In genomic region chr10:10812750-10813711, GRCm38 (mm10) we compare ENCODE assay signal across 8 mouse cellular contexts.
DNase-seq lines count a peak whose midpoint lies in the region; ATAC-seq lines count a peak whose summit lies in the region.

No protein-coding gene starts in this region.

- intact Hi-C loops in left cerebral cortex, postnatal 10 days (cut with DNase I) = no loop called here

- H3K27me3 ChIP-seq in limb, embryonic 13.5 days = no peaks in the 10 kb centered on the region
- no peaks in the 10 kb centered on the region for H3K27me3 ChIP-seq in limb, embryonic 10.5 days (ENCODE audit: low read depth, poor library complexity, severe bottlenecking)
- no peaks in the 10 kb centered on the region for H3K27me3 ChIP-seq in heart, embryonic 11.5 days (ENCODE audit: control insufficient read depth, insufficient read depth, low read length)

- H3K9ac ChIP-seq in limb, embryonic 13.5 days = no peak overlapping the region
- no peak overlapping the region for H3K9ac ChIP-seq in heart, embryonic 11.5 days (ENCODE audit: low read depth, low read length)

- no peaks in the 10 kb centered on the region for H3K36me3 ChIP-seq in limb, embryonic 13.5 days
- no peaks in the 10 kb centered on the region for H3K36me3 ChIP-seq in limb, embryonic 10.5 days
- no peaks in the 10 kb centered on the region for H3K36me3 ChIP-seq in heart, embryonic 11.5 days (ENCODE audit: control insufficient read depth, insufficient read depth, low read length)

- no peaks in the 10 kb centered on the region for H3K9me3 ChIP-seq in limb, embryonic 13.5 days
- H3K9me3 ChIP-seq in limb, embryonic 10.5 days (replicated peaks) = no peaks in the 10 kb centered on the region
- no peaks in the 10 kb centered on the region for H3K9me3 ChIP-seq in heart, embryonic 11.5 days (replicated peaks; ENCODE audit: control insufficient read depth, low read length)

- no peak for DNase-seq in limb, embryonic 10.5 days (ENCODE audit: low spot score)
- DNase-seq in adrenal gland, postnatal 36 days = peak; percentile 79 to 83
- DNase-seq in fibroblast of lung, adult 2 months (ENCODE audit: low read depth) = peak; percentile 60
- DNase-seq in left cerebral cortex, postnatal 10 days (ENCODE audit: extremely low spot score in 1 of 2, low spot score in 2 of 2) = peak; percentile 35 to 50
- DNase-seq in right cerebral cortex, adult 2 months (ENCODE audit: low spot score in 2 of 2) = peak; percentile 70 to 81
- DNase-seq in embryo, embryonic 10 days (ENCODE audit: low spot score) = no peak

- H3K4me2 ChIP-seq in limb, embryonic 13.5 days (replicated peaks) = no peak overlapping the region
- H3K4me2 ChIP-seq in heart, embryonic 11.5 days = no peak overlapping the region

- WGBS in limb, embryonic 13.5 days = 64% methylated on average over 5 of the region's 5 CpGs
- 80% methylated on average over 5 of the region's 5 CpGs for WGBS in limb, embryonic 10.5 days
- WGBS in heart, embryonic 11.5 days (ENCODE audit: insufficient replicate concordance) = 52% methylated on average over 5 of the region's 5 CpGs

- 0 out of 2 replicates have a peak, but pooled peaks have one; percentile 28 for ATAC-seq in limb, embryonic 13.5 days (ENCODE audit: low FRiP score, low read depth)
- ATAC-seq in heart, embryonic 11.5 days (replicated peaks; ENCODE audit: insufficient number of reproducible peaks, low FRiP score, low TSS enrichment) = no peak

- no peak overlapping the region for H3K4me3 ChIP-seq in limb, embryonic 13.5 days
- H3K4me3 ChIP-seq in limb, embryonic 10.5 days = no peak overlapping the region
- no peak overlapping the region for H3K4me3 ChIP-seq in heart, embryonic 11.5 days (ENCODE audit: low read depth, low read length)

- no peak overlapping the region for H3K27ac ChIP-seq in limb, embryonic 13.5 days
- H3K27ac ChIP-seq in limb, embryonic 10.5 days = no peak overlapping the region
- no peak overlapping the region for H3K27ac ChIP-seq in heart, embryonic 11.5 days (ENCODE audit: low read depth, low read length)

- H3K4me1 ChIP-seq in limb, embryonic 13.5 days = no peaks in the 10 kb centered on the region
- H3K4me1 ChIP-seq in limb, embryonic 10.5 days = no peaks in the 10 kb centered on the region
- H3K4me1 ChIP-seq in heart, embryonic 11.5 days (ENCODE audit: control insufficient read depth, insufficient read depth, low read length) = no peaks in the 10 kb centered on the region

Comparison
In these comparisons a context has a peak if more than half of its experiments do, and no peak if none do; other contexts are left out.
1. DNase-seq: peak in adrenal gland, postnatal 36 days (2 of 2), fibroblast of lung, adult 2 months (single experiment), left cerebral cortex, postnatal 10 days (2 of 2) and right cerebral cortex, adult 2 months (2 of 2); none in limb, embryonic 10.5 days (single experiment) and embryo, embryonic 10 days (single experiment).